Mouse (Mus musculus) liver, adult 2 months (tissue): Measurements from ENCODE around the gene Olfr1051. TPM values are rescaled to one million over a fixed set of nuclear protein-coding genes. Genes with fewer than 3 reads are reported as not detected.
"Not testable (repeated sequence)": the region's sequence is repeated elsewhere in the genome, so short reads cannot be mapped to it uniquely, and the experiment has no call there.

ENCODE experiments used
- DNase-seq: peaks from one replicate; pipeline ENCODE4 v3.0.0-alpha.2; 2011; ENCODE audit warnings: low read depth, low spot score; ENCODE audit errors: extremely low read depth
- H3K27ac ChIP-seq: fragments of 200-500 bp; replicated peaks from 2 replicates; pipeline ENCODE4 v1.5.1; 2012; ENCODE audit warnings: low read depth, mild to moderate bottlenecking, control low read depth, inconsistent platforms, low read length; ENCODE audit not compliant: insufficient read depth
- H3K27me3 ChIP-seq: fragments of 200-500 bp; 2 replicates; pipeline ENCODE4 v1.6.1; 2012; ENCODE audit warnings: mild to moderate bottlenecking, moderate library complexity, low read length, inconsistent platforms; ENCODE audit not compliant: control insufficient read depth, insufficient read depth
- H3K36me3 ChIP-seq: fragments of 200-500 bp; 2 replicates; pipeline ENCODE4 v1.6.1; 2012; ENCODE audit warnings: low read length, inconsistent platforms; ENCODE audit not compliant: control insufficient read depth, insufficient read depth
- H3K4me1 ChIP-seq: fragments of 200-500 bp; 2 replicates; pipeline ENCODE4 v1.6.1; 2011; ENCODE audit warnings: low read length; ENCODE audit not compliant: control insufficient read depth, insufficient read depth
- H3K4me3 ChIP-seq: fragments of 200-500 bp; 2 replicates; pipeline ENCODE4 v1.5.1; 2011; ENCODE audit warnings: low read depth, mild to moderate bottlenecking, control low read depth, low read length, moderate library complexity; ENCODE audit not compliant: insufficient read depth
- H3K79me2 ChIP-seq: fragments of 200-500 bp; 2 replicates; pipeline ENCODE4 v1.6.1; 2012; ENCODE audit warnings: inconsistent platforms, mild to moderate bottlenecking, low read length, moderate library complexity; ENCODE audit not compliant: control insufficient read depth, insufficient read depth
- H3K9ac ChIP-seq: fragments of 200-500 bp; 2 replicates; pipeline ENCODE4 v1.6.1; 2012; ENCODE audit warnings: low read depth, mild to moderate bottlenecking, control low read depth, inconsistent platforms, low read length
- CTCF ChIP-seq: fragments of 200-500 bp; IDR thresholded peaks from 2 replicates; pipeline ENCODE4 v1.5.1; 2011; ENCODE audit warnings: low read depth, low read length, control low read depth
- POLR2A ChIP-seq: fragments of 200-500 bp; IDR thresholded peaks from 2 replicates; pipeline ENCODE4 v1.6.1; 2011; ENCODE audit warnings: low read length, control low read depth; ENCODE audit not compliant: insufficient read depth; ENCODE audit errors: extremely low read depth
- WGBS: fragments of 180-500 bp; shearing (Covaris S2); methylation state at CpG from one replicate; pipeline ENCODE4 v1.1.7; 2018; 5-methylcytosine and 5-hydroxymethylcytosine counted together
- polyA plus RNA-seq: library from polyadenylated mRNA; depleted of rRNA; stranded (reverse); fragments of >200 nt; gene quantifications from 2 replicates; pipeline ENCODE4 v1.2.3, GENCODE M21; 2012; rRNA removed
- total RNA-seq: library from RNA; depleted of rRNA; stranded (reverse); fragments of >200 nt; gene quantifications from 2 replicates; pipeline ENCODE4 v1.2.3, GENCODE M21; 2014; rRNA removed

Gene Olfr1051
- total RNA-seq (not detected in 2 replicates), polyA plus RNA-seq (not detected in 2 replicates)

DNA sequence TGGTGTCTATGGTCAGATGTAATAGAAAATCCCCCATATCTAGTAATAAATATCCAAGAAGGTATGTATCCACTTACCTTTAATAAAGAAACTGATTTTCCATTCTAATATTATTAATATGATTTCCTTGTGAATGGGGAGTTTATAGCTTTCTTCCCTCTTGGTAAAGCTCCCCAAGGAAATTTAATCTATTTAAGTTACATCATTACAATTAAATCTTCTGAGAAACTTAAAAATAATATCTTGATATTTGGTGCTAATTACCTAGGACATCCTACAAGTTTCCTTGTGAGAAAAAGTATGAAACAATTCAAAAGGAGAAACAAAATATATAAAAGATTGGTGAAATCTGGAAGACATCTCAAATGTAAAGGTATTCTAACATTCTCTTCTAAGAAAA is at the start of gene Olfr1051:
Gene Olfr1051, minus strand, starts transcription at position 101 of the 400 bp plus-strand sequence.
- H3K4me3 ChIP-seq, H3K36me3 ChIP-seq, H3K27me3 ChIP-seq, H3K4me1 ChIP-seq, H3K79me2 ChIP-seq, H3K27ac ChIP-seq, DNase-seq, H3K9ac ChIP-seq: not testable (repeated sequence)

DNA sequence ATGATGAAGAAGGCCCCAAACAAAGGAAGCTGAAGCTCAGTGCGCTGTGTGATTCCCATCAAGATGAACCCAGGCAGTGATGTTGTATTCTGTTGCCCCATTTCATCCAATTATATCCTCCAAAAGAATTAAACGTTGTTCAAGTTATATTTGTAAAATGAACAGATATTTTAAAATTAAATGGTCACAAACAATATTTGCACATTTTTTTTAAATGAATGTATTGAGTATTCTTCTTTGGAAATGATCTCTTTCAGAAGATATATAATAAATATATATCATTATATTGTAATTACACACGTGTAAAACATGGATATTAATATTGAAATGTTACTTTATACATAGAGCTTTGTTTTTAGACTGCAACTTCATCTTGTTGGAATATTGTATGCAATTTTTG is 36.3 kb upstream of the Olfr1051 start, which contains the start of gene Olfr1053:
Gene Olfr1053, minus strand, starts transcription at position 101 of the 400 bp plus-strand sequence.
- H3K4me1 ChIP-seq = no peaks in the 10 kb centered on the region
- no peak within 1 kb of the TSS for H3K4me3 ChIP-seq
- TF ChIP-seq POLR2A = no peak
- TF ChIP-seq CTCF = no peak
- H3K79me2 ChIP-seq = no peaks in the 10 kb centered on the region
- 57% methylated on average over 3 of the region's 3 CpGs for WGBS
- no peak within 1 kb of the TSS for H3K27ac ChIP-seq
- H3K36me3 ChIP-seq = no peaks in the 10 kb centered on the region
- H3K9ac ChIP-seq = no peak within 1 kb of the TSS
- DNase-seq = no peak
- no peaks in the 10 kb centered on the region for H3K27me3 ChIP-seq

GRCm38 (mm10) chr2:86292155-86292554 is 13.3 kb upstream of the Olfr1051 start, which contains the start of gene Olfr1052:
TSS of gene Olfr1052 (plus strand) at chr2:86292455.
- H3K4me3 ChIP-seq = no peak within 1 kb of the TSS
- H3K4me1 ChIP-seq = no peaks in the 10 kb centered on the region
- no peak for TF ChIP-seq POLR2A
- H3K27ac ChIP-seq = no peak within 1 kb of the TSS
- H3K79me2 ChIP-seq = no peaks in the 10 kb centered on the region
- no peaks in the 10 kb centered on the region for H3K36me3 ChIP-seq
- DNase-seq = no peak
- H3K27me3 ChIP-seq = no peaks in the 10 kb centered on the region
- H3K9ac ChIP-seq = no peak within 1 kb of the TSS

- H3K36me3 ChIP-seq, H3K79me2 ChIP-seq, H3K9ac ChIP-seq, H3K27me3 ChIP-seq, H3K27ac ChIP-seq, DNase-seq, H3K4me3 ChIP-seq, H3K4me1 ChIP-seq: not testable (repeated sequence)
These were observed 20.7 kb downstream of the Olfr1051 start, which contains the start of gene Olfr1049 for GRCm38 (mm10) chr2:86258228-86258627. TSS of gene Olfr1049 (minus strand) at chr2:86258328.

GRCm38 (mm10) chr2:86240189-86240588 is 38.7 kb downstream of the Olfr1051 start, which contains the start of gene Olfr1048:
TSS of gene Olfr1048 (minus strand) at chr2:86240289.
- Histone ChIP-seq H3K4me3 (no peak within 1 kb of the TSS), H3K79me2 (no peaks in the 10 kb centered on the region), H3K36me3 (no peaks in the 10 kb centered on the region), H3K4me1 (no peaks in the 10 kb centered on the region), H3K27me3 (no peaks in the 10 kb centered on the region), H3K9ac (no peak within 1 kb of the TSS), H3K27ac (no peak within 1 kb of the TSS)
- TF ChIP-seq POLR2A = no peak
- no peak for TF ChIP-seq CTCF
- DNase-seq = no peak

DNA sequence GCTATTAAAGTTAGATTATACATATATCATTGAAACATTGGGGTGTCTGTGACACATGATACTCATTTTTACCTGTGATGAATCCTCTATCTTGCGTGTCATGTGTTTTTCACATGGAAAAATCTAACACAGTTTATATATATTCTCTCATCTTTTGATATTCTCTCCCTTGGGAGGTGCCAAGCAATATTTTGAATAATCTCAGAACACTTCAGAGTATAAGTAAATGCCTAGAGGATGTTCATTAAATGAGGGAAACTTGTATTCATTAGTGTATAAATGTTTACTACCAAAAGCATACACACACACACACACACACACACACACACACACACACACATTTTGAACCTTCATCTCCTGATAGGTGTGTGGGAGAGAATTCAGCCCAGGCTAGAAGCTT is 47.6 kb downstream of the Olfr1051 start, which contains the start of gene Olfr1047:
Gene Olfr1047, minus strand, starts transcription at position 101 of the 400 bp plus-strand sequence.
- H3K4me3 ChIP-seq = no peak within 1 kb of the TSS
- no peak within 1 kb of the TSS for H3K9ac ChIP-seq
- TF ChIP-seq CTCF (no peak), POLR2A (no peak)
- no peak for DNase-seq
- H3K27ac ChIP-seq = no peak within 1 kb of the TSS
- no peaks in the 10 kb centered on the region for H3K36me3 ChIP-seq
- H3K79me2 ChIP-seq = no peaks in the 10 kb centered on the region
- no peaks in the 10 kb centered on the region for H3K27me3 ChIP-seq
- H3K4me1 ChIP-seq = no peaks in the 10 kb centered on the region
- WGBS = 90% methylated on average over 1 of the region's 1 CpGs

Other genes starting within 250 kb of the Olfr1051 start
- gene Olfr1034, start 233.2 kb downstream of the Olfr1051 start, total RNA-seq = 2.4 and 2.6 TPM in 2 replicates
- 0.90 and 0.93 TPM in 2 replicates for gene Olfr1034, start 233.2 kb downstream of the Olfr1051 start, polyA plus RNA-seq
- not detected in 2 replicates for gene Olfr1036, start 205.1 kb downstream of the Olfr1051 start, total RNA-seq
- gene Olfr1036, start 205.1 kb downstream of the Olfr1051 start, polyA plus RNA-seq = not detected in 2 replicates
- gene Olfr1037, start 191.7 kb downstream of the Olfr1051 start, total RNA-seq = not detected in 2 replicates
- gene Olfr1037, start 191.7 kb downstream of the Olfr1051 start, polyA plus RNA-seq = not detected in 2 replicates
- gene Olfr1039, start 143.2 kb downstream of the Olfr1051 start, total RNA-seq = not detected in 2 replicates
- gene Olfr1039, start 143.2 kb downstream of the Olfr1051 start, polyA plus RNA-seq = not detected in 2 replicates
- gene Olfr1040, start 132.4 kb downstream of the Olfr1051 start, total RNA-seq = not detected in 2 replicates
- not detected in 2 replicates for gene Olfr1040, start 132.4 kb downstream of the Olfr1051 start, polyA plus RNA-seq
- gene Olfr1042, start 117.2 kb downstream of the Olfr1051 start, total RNA-seq = not detected in 2 replicates
- not detected in 2 replicates for gene Olfr1042, start 117.2 kb downstream of the Olfr1051 start, polyA plus RNA-seq
- not detected in 2 replicates for gene Olfr1043, start 111.6 kb downstream of the Olfr1051 start, total RNA-seq
- not detected in 2 replicates for gene Olfr1043, start 111.6 kb downstream of the Olfr1051 start, polyA plus RNA-seq
- gene Olfr1044, start 101.3 kb downstream of the Olfr1051 start, total RNA-seq = not detected in 2 replicates
- not detected in 2 replicates for gene Olfr1044, start 101.3 kb downstream of the Olfr1051 start, polyA plus RNA-seq
- not detected in 2 replicates for gene Olfr52, start 93.4 kb downstream of the Olfr1051 start, total RNA-seq
- gene Olfr52, start 93.4 kb downstream of the Olfr1051 start, polyA plus RNA-seq = not detected in 2 replicates
- gene Olfr1045, start 76.1 kb downstream of the Olfr1051 start, total RNA-seq = not detected in 2 replicates
- gene Olfr1045, start 76.1 kb downstream of the Olfr1051 start, polyA plus RNA-seq = not detected in 2 replicates
- gene Olfr1046, start 59.8 kb downstream of the Olfr1051 start, total RNA-seq = not detected in 2 replicates
- not detected in 2 replicates for gene Olfr1046, start 59.8 kb downstream of the Olfr1051 start, polyA plus RNA-seq
- not detected in 2 replicates for gene Olfr1047, start 47.7 kb downstream of the Olfr1051 start, total RNA-seq
- not detected in 2 replicates for gene Olfr1047, start 47.7 kb downstream of the Olfr1051 start, polyA plus RNA-seq
- gene Olfr1048, start 38.8 kb downstream of the Olfr1051 start, total RNA-seq = not detected in 2 replicates
- not detected in 2 replicates for gene Olfr1048, start 38.8 kb downstream of the Olfr1051 start, polyA plus RNA-seq
- gene Olfr1049, start 20.8 kb downstream of the Olfr1051 start, total RNA-seq = not detected in 2 replicates
- gene Olfr1049, start 20.8 kb downstream of the Olfr1051 start, polyA plus RNA-seq = not detected in 2 replicates
- gene Olfr1052, start 13.4 kb upstream of the Olfr1051 start, total RNA-seq = not detected in 2 replicates
- gene Olfr1052, start 13.4 kb upstream of the Olfr1051 start, polyA plus RNA-seq = not detected in 2 replicates
- gene Olfr1053, start 36.2 kb upstream of the Olfr1051 start, total RNA-seq = not detected in 2 replicates
- not detected in 2 replicates for gene Olfr1053, start 36.2 kb upstream of the Olfr1051 start, polyA plus RNA-seq
- gene Olfr1054, start 56.3 kb upstream of the Olfr1051 start, total RNA-seq = not detected in 2 replicates
- not detected in 2 replicates for gene Olfr1054, start 56.3 kb upstream of the Olfr1051 start, polyA plus RNA-seq
- gene Olfr1055, start 71.2 kb upstream of the Olfr1051 start, total RNA-seq = not detected in 2 replicates
- not detected in 2 replicates for gene Olfr1055, start 71.2 kb upstream of the Olfr1051 start, polyA plus RNA-seq
- not detected in 2 replicates for gene Olfr1056, start 83.4 kb upstream of the Olfr1051 start, total RNA-seq
- not detected in 2 replicates for gene Olfr1056, start 83.4 kb upstream of the Olfr1051 start, polyA plus RNA-seq
- gene Olfr1057, start 99.3 kb upstream of the Olfr1051 start, total RNA-seq = not detected in 2 replicates
- gene Olfr1057, start 99.3 kb upstream of the Olfr1051 start, polyA plus RNA-seq = not detected in 2 replicates
- not detected in 2 replicates for gene Olfr1058, start 109.5 kb upstream of the Olfr1051 start, total RNA-seq
- not detected in 2 replicates for gene Olfr1058, start 109.5 kb upstream of the Olfr1051 start, polyA plus RNA-seq
- gene Olfr1061, start 135.0 kb upstream of the Olfr1051 start, total RNA-seq = not detected in 2 replicates
- gene Olfr1061, start 135.0 kb upstream of the Olfr1051 start, polyA plus RNA-seq = not detected in 2 replicates
- not detected in 2 replicates for gene Olfr1062, start 147.7 kb upstream of the Olfr1051 start, total RNA-seq
- not detected in 2 replicates for gene Olfr1062, start 147.7 kb upstream of the Olfr1051 start, polyA plus RNA-seq
- not detected in 2 replicates for gene Olfr1065, start 171.5 kb upstream of the Olfr1051 start, total RNA-seq
- gene Olfr1065, start 171.5 kb upstream of the Olfr1051 start, polyA plus RNA-seq = not detected in 2 replicates
- not detected in 2 replicates for gene Olfr1066, start 177.2 kb upstream of the Olfr1051 start, total RNA-seq
- not detected in 2 replicates for gene Olfr1066, start 177.2 kb upstream of the Olfr1051 start, polyA plus RNA-seq
- not detected in 2 replicates for gene Olfr228, start 208.3 kb upstream of the Olfr1051 start, total RNA-seq
- not detected in 2 replicates for gene Olfr228, start 208.3 kb upstream of the Olfr1051 start, polyA plus RNA-seq
- gene Olfr1076, start 229.4 kb upstream of the Olfr1051 start, total RNA-seq = not detected in 2 replicates
- gene Olfr1076, start 229.4 kb upstream of the Olfr1051 start, polyA plus RNA-seq = not detected in 2 replicates